Mouse (Mus musculus) thymus, postnatal 10 days (tissue): ENCODE data around the gene Eci3.
"Not testable (repeated sequence)": the region's sequence is repeated elsewhere in the genome, so short reads cannot be mapped to it uniquely, and the experiment has no call there.

Experiments
- DNase-seq, 2 experiments: peaks; one replicate each; pipeline ENCODE4 v3.0.0; 2021; ENCODE audit warnings: low spot score in 2 of 2

Eci3 gene

DNA sequence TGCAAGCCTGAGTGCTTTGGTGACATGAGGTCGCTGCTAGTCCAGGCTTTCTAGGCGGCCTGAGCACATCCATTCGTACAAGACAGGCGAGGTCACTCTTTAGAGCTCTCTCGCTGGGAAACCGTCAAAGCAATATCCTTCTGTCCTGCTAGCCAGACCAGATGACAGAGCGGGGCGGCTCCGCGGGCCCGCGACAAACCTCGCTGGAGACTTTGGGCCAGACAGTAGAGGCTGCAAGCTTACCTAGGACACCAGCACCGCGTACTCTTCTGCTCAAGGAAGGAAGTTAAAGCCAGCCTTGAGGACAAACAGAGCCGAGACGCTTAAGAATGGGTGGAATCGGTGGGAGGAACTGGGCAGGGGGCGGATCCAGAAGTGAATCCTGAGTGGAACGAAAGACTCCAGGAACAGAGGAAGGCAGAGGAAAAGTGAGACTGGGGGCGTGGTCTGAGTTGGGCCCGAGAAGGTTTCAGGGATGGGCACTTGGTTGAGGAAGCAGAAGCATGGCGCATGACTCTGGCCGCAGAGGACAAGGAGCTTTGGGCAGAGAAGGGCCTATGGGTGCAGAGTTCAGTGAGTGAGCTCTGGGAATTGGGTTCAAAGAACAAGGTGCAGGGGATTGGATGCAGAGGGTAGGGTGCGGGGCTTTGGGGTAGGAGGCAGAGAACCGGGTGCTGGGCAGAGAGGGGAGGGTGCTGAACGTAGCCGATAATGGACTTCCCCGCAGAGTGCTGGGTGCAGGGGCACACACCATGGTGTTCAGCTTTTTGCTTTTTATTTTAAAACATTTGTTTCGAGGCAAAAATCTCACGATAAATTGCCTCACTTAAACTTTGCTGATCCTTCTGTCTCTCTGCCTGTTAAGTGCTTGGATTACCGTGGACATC is at the start of gene Eci3:
TSS of gene Eci3 (minus strand) at position 300 of the 887 bp plus-strand sequence.
- no peak for DNase-seq

DNA sequence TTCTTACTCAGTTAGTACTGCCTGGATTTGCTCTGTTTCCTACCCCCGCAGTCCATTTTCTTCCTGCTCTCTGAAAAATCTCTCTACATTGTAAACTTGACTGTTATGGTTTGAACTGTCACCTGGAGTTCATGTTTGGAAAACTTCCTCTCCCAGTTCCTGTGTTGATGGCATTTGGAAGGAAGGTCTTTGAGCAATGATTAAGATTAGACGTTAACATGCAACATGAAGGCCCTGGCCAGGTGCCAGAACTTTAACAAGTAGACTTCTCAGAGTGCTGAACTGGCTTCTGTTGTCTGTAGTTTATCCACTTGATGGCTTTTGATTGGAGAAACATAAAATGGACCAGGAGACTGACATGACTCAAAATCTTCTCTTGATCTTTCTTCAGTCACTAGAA is 32.3 kb upstream of the Eci3 start:
- no peak for DNase-seq

- DNase-seq, result peak; percentile 86 to 94
Measured at GRCm38 (mm10) chr13:34993983-34994811, 30.6 kb upstream of the Eci3 start.

DNA sequence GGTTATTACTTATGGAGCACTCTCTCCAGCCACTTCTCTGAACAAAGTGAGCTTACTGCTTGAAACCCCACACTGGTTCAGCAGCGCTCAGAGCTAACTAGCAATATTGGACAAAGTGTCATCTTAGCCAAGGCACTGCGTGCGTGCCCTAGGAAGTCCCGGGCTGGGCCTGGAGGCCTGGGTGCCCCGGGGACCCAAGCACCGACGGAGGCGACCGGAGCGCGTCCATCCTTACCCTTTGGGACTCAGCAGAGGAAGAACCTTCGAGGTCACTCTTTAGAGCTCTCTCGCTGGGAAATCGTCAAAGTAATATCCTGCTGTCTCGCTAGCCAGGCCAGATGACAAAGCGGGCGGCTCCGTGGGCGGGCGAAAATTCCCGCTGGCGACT is 30.0 kb upstream of the Eci3 start:
- peak in 1 of 2 experiments; percentile 18 for DNase-seq

GRCm38 (mm10) chr13:34993085-34993484 is 29.5 kb upstream of the Eci3 start:
- no peak for DNase-seq

- no peak for DNase-seq
Measured at GRCm38 (mm10) chr13:34991581-34992273, 28.1 kb upstream of the Eci3 start.

DNA sequence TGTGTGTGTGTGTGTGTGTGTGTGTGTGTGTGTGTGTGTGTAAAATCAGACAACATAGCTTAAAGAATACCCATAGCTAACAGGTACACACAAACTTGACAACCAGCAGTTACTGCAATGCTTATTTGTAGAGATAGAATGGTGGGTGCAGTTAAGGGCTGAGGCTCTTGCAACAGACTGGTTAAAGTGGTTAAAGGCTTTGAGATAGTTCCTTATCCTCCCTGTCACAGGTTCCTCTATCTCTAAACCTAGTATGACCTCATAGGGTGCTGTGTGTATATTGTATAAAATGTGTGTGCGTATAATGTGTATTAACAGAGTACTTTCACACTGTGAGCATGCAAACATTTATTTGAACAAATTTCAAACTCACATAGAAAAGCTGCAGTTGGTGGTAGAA is 19.9 kb upstream of the Eci3 start:
- not testable (repeated sequence) for DNase-seq

DNA sequence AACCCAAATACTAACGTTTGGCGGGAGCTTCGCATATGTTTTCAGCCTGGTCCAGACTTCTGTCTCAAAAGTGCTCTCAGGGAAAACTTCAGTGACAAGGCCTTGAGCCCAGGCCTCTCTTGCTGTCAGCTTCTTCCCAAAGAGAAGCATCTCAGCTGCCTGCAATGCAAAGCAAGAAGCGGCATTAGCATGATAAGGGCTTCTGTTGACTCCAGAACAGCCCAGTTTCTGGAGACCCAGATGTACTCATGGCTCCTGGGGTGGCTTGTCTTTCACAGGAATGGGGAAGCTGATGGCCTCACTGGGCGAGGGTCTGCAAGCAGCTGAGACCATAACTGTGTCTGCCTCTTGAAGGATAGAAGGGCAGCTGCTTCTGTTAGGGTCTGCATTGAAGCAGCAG is 15.0 kb upstream of the Eci3 start:
- DNase-seq, result not testable (repeated sequence)

DNA sequence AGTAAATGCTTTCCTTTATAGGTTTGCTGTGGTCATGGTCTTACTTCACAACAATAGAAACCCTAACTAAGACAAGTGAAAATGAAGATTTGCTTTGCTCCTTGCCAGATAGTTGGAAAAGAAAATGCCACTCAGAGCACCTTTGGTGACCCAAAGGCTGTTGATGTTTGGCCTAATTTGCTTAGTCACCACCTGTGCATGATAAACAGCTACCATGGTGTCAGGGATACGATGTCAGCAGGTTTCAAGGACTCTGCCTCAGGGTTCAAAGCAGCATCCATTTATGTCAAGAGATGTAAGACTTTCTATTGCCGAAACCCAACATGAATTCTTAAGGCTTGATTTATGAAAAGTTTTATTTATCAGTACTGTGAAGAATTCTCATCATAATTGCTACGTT is 13.8 kb upstream of the Eci3 start:
- no peak for DNase-seq

GRCm38 (mm10) chr13:34976116-34976515 is 12.5 kb upstream of the Eci3 start:
- no peak for DNase-seq

GRCm38 (mm10) chr13:34973770-34974169 is 10.2 kb upstream of the Eci3 start:
- DNase-seq, result peak in 1 of 2 experiments; percentile 37

GRCm38 (mm10) chr13:34973149-34973548 is 9.5 kb upstream of the Eci3 start:
- DNase-seq, result peak in 1 of 2 experiments; percentile 63

DNA sequence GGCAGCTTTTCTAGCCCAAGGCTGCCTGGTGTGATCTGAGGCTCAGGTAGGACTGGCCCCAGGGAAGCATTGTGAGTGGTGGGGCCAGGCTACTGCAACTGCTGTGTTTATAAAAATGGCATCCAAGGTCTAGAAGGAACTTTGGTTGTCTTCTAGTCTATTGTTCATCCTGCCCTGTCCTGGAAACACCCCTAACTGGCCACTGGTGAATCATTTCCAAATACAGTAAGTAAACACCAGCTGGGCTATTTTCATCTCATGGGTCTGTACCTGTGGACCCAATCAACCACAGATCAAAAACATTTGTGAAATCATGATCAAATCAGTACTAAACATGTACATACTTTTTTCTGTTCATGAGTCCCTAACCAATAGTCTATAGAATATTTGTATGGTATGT is 8.8 kb upstream of the Eci3 start:
- DNase-seq, result not testable (repeated sequence)

GRCm38 (mm10) chr13:34965647-34966046 is 2.0 kb upstream of the Eci3 start:
- not testable (repeated sequence) for DNase-seq

- DNase-seq, result no peak
Measured at GRCm38 (mm10) chr13:34964866-34965265, 1.3 kb upstream of the Eci3 start.

GRCm38 (mm10) chr13:34964419-34964818 is 809 bp upstream of the Eci3 start:
- DNase-seq, result no peak

DNA sequence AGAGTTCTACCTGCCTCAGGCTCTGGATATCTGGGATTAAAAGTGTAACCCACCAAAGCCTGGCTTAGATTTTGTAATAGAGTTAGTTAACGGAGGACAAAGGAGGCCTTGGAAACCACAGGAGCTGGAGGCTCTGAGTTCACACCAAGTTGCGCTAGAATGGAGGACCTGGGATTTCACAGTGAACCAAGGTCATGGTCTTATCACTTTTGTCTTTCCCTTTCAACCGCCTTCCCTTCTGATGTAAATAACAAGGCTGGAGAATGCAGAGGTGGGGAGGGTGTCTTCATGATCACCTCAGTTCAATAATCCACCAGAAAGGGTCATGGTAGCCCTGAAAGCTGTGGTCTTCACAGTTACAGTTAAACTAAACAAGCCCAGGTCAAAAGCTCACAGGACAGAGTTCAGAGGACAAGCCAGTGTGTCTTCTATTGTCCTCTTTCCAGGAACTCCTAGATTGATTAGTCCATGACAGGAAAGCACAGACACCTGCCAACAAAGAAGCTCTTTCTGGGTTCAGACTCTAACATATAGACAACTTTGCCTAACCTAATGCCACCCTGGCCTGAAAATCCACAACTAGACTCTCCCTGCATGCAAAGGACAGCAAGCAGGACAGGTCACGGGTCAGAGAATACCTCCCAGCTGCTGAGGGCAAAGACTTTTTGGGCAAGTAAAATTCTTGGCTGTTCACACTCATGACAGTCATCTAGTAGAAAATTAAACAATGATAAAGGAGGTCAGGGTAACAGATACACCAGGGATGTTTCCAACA is 2.4 kb downstream of the Eci3 start:
- no peak for DNase-seq

GRCm38 (mm10) chr13:34958158-34958557 is 5.5 kb downstream of the Eci3 start:
- DNase-seq, result not testable (repeated sequence)

DNA sequence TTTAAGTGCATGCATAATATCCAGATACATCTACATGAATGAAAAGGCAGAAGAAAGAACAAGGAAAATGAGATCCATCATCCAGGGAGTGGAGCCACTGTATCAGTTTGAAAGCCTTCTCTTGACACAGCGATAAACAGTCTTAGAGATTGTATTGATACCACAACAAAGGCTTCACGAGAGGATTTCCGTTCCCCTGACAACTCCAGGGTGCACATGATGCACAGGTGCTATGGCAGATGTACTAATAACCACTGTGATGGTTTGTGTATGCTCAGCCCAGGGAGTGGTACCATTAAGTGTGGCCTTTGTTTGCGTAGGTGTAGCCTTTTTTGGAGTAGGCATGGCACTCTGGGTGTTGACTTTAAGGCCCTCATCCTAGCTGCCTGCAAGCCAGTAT is 6.7 kb downstream of the Eci3 start:
- peak; percentile 51 to 52 for DNase-seq

DNA sequence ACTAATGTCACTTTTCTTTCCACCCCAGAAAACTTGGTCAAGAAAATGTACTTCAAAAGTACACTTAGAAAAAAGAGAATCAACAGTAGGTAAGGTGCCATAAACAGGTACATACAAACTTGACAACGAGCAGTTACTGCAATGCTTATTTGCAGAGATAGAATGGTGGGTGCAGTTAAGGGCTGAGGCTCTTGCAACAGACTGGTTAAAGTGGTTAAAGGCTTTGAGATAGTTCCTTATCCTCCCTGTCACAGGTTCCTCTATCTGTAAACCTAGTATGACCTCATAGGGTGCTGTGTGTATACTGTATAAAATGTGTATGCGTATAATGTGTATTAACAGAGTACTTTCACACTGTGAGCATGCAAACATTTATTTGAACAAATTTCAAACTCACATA is 12.2 kb downstream of the Eci3 start:
- DNase-seq, result not testable (repeated sequence)

GRCm38 (mm10) chr13:34942370-34942769 is 21.2 kb downstream of the Eci3 start:
- DNase-seq, result no peak
